Mouse (Mus musculus) ovary, adult 18-20 months (tissue): ENCODE results near the gene Tlr12.
"Not testable (repeated sequence)": the region's sequence is repeated elsewhere in the genome, so short reads cannot be mapped to it uniquely, and the experiment has no call there.

Source experiments
- DNase-seq: peaks from one replicate; pipeline ENCODE4 v3.0.0; 2022; ENCODE audit warnings: low spot score, mixed read lengths

Tlr12 gene

GRCm38 (mm10) chr4:128618246-128618911, at the start of gene Tlr12:
Gene Tlr12 (minus strand): TSS chr4:128618619.
- no peak for DNase-seq

- not testable (repeated sequence) for DNase-seq
Observed at GRCm38 (mm10) chr4:128667195-128667594, 48.8 kb upstream of the Tlr12 start.

GRCm38 (mm10) chr4:128666362-128666761, 47.9 kb upstream of the Tlr12 start:
- DNase-seq, result not testable (repeated sequence)

- no peak for DNase-seq
Observed at GRCm38 (mm10) chr4:128664002-128664401, 45.6 kb upstream of the Tlr12 start.

GRCm38 (mm10) chr4:128661063-128661462, 42.6 kb upstream of the Tlr12 start:
- DNase-seq, result no peak

- DNase-seq, result no peak
Observed at GRCm38 (mm10) chr4:128660196-128660595, 41.8 kb upstream of the Tlr12 start.

GRCm38 (mm10) chr4:128655446-128655845, 37.0 kb upstream of the Tlr12 start:
- no peak for DNase-seq

GRCm38 (mm10) chr4:128654505-128655381, 36.3 kb upstream of the Tlr12 start, which contains the start of gene Phc2:
Gene Phc2 (plus strand): TSS chr4:128654702.
- DNase-seq, result peak; percentile 90

GRCm38 (mm10) chr4:128652584-128653298, 34.3 kb upstream of the Tlr12 start:
- DNase-seq, result no peak

GRCm38 (mm10) chr4:128651530-128651929, 33.1 kb upstream of the Tlr12 start:
- peak; percentile 39 for DNase-seq

GRCm38 (mm10) chr4:128648567-128649255, 30.3 kb upstream of the Tlr12 start:
- DNase-seq, result no peak

- DNase-seq, result no peak
Observed at GRCm38 (mm10) chr4:128646762-128647161, 28.3 kb upstream of the Tlr12 start.

- DNase-seq, result no peak
Observed at GRCm38 (mm10) chr4:128645896-128646295, 27.5 kb upstream of the Tlr12 start.

GRCm38 (mm10) chr4:128641766-128642717, 23.6 kb upstream of the Tlr12 start:
- no peak for DNase-seq

- no peak for DNase-seq
Observed at GRCm38 (mm10) chr4:128638265-128638923, 20.0 kb upstream of the Tlr12 start.

- DNase-seq, result no peak
Observed at GRCm38 (mm10) chr4:128637250-128637649, 18.8 kb upstream of the Tlr12 start.

GRCm38 (mm10) chr4:128635894-128636585, 17.6 kb upstream of the Tlr12 start:
- DNase-seq, result no peak

GRCm38 (mm10) chr4:128635451-128635850, 17.0 kb upstream of the Tlr12 start:
- no peak for DNase-seq

GRCm38 (mm10) chr4:128621109-128621508, 2.7 kb upstream of the Tlr12 start:
- DNase-seq, result no peak

- no peak for DNase-seq
Observed at GRCm38 (mm10) chr4:128620572-128620971, 2.2 kb upstream of the Tlr12 start.
